Mouse (Mus musculus): Measurements from ENCODE around the gene 1600014C23Rik. TPM values are rescaled to one million over a fixed set of nuclear protein-coding genes. Genes with fewer than 3 reads are reported as not detected.
A peak's percentile ranks its signal among the peaks of the same experiment; 100 is the strongest.

The 1600014C23Rik gene
- total RNA-seq, 2 experiments from 2014 or later, result 1.3 TPM; not detected in 1

DNA sequence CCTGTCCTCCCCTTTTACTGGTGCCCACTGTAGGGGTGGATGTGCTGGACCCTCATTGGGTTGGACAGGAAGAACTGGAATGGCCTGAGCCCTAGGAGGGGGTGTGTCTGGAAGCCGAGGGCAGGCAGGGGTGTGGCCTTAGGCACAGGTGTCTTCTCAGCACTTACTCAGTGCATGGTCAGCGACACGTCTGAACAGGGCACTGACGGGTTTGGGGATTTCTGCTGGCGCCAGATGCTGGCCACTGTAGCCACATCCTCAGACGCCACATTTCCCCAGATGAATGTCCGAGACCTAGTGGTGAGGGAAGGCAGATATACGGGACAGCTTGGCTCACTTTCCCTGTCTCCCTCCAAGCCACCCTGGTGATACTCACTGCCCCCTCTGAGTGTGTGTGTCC lies 18.4 kb upstream of the 1600014C23Rik start:
- DNase-seq, result no peak

- DNase-seq, result no peak
These were observed 17.7 kb upstream of the 1600014C23Rik start for GRCm38 (mm10) chr17:45751359-45751758.

DNA sequence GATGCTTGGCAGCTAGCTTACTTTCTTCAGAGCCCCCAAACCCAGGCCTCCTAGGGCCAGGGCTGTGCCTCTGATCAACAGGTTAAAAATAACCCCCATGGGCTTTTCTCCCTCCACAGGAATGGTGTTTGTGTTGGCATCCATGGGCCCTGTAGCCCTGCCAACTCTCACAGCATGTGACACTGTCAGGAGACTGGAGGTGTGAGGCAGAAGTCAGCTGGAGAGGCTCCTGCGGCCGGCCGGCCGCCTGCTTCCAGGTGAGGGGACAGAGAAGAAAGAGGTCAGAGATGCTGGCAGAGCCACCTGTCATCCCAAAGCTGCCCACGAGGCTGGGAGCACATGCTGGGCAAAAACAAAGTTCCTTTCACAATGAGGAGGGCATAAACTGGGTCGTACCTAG lies 15.5 kb upstream of the 1600014C23Rik start:
- peak; percentile 87 for DNase-seq

GRCm38 (mm10) chr17:45747858-45748785 lies 14.5 kb upstream of the 1600014C23Rik start:
- peak; percentile 67 to 80 for DNase-seq

GRCm38 (mm10) chr17:45747293-45747692 lies 13.6 kb upstream of the 1600014C23Rik start:
- DNase-seq, result no peak

DNA sequence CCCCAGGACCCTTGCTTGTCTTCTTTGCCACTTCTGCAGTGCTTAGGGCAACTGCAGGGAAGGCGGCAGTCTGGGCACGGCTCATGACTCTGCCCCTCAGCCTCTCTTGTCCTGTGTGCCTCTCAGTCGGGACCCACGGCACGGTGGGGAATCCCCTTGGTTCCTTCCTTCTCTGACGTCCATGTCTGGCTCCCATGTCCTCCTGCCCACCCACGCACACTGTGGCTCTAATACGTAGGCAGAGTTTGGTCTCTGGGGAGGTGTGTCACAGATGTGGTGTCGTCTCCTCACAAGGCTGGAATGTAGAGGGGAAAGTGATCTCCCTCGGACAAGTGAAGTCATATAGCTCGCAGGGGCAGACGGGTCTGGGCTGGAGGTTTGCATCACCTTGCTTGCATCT lies 13.1 kb upstream of the 1600014C23Rik start:
- no peak for DNase-seq

GRCm38 (mm10) chr17:45745629-45746028 lies 12.0 kb upstream of the 1600014C23Rik start:
- DNase-seq, result no peak

GRCm38 (mm10) chr17:45742371-45743147 lies 8.9 kb upstream of the 1600014C23Rik start:
- DNase-seq, result peak; percentile 47 to 49

- no peak for DNase-seq
These were observed 3.5 kb upstream of the 1600014C23Rik start for GRCm38 (mm10) chr17:45737078-45737601.

DNA sequence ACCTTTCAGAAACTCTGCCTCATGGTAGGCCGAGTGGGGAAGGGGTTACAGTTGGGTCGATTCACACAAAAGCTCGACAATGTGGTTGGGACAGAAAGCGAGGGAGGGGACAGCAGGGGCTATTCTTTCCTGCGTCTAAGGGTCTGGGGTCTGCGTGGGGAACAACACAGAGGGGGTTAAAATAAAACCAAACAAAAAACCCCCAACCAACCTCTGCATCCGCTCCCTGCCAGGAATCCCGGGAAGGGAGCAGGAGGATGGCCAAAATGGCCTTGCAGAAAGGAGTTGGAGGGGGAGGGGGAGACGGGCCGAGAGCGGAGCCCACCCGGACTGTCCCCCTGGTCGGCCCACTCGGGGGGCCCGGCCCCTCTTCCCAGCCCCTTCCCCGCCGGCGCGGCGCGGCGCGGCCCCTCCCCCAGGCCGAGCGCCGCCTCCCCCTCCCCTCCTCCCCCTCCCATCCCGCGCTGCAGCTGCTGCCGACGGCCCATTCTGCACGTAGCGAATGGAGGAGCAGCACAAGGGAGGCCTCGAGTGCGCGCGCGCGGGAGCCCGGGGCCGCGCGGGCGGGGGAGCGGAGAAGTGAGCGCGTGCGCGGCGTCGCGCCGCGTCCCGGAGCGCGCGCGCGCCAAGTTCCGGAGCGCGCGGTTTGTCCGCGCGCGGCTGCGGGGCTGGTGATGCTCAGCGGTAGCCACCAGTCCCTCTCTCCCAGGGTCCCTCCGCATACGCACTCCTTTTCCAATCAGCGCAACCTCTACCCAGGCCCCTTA lies 2.9 kb upstream of the 1600014C23Rik start:
- peak; percentile 83 to 87 for DNase-seq

- peak; percentile 78 to 93 for DNase-seq
These were observed 2.0 kb upstream of the 1600014C23Rik start for GRCm38 (mm10) chr17:45735382-45736310.

DNA sequence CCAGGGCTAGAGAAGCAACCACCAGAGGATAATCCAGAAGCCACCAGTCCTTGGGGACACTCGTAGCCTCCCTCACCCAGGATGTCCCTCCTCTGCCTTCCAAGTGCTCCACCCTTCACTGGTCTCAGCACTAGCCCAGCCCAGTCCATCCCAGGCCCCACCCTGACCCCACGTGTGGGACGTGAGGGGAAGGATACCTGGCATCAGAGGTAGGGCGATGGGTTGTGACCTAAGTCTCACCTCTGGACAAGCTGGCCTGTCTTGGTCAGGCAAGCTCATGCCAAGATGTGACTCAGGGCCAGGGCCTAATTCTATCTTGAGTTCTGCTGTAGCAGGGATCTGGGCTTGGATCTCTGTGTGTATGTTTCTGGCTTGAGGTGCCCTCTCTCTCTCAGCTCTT lies 1.2 kb upstream of the 1600014C23Rik start:
- peak in 1 of 2 experiments; percentile 31 for DNase-seq

- DNase-seq, result peak in 1 of 2 experiments; percentile 20
These were observed 689 bp upstream of the 1600014C23Rik start for GRCm38 (mm10) chr17:45734333-45734732.

- DNase-seq, result peak in 1 of 2 experiments; percentile 11
These were observed 458 bp downstream of the 1600014C23Rik start for GRCm38 (mm10) chr17:45733038-45733734.

DNA sequence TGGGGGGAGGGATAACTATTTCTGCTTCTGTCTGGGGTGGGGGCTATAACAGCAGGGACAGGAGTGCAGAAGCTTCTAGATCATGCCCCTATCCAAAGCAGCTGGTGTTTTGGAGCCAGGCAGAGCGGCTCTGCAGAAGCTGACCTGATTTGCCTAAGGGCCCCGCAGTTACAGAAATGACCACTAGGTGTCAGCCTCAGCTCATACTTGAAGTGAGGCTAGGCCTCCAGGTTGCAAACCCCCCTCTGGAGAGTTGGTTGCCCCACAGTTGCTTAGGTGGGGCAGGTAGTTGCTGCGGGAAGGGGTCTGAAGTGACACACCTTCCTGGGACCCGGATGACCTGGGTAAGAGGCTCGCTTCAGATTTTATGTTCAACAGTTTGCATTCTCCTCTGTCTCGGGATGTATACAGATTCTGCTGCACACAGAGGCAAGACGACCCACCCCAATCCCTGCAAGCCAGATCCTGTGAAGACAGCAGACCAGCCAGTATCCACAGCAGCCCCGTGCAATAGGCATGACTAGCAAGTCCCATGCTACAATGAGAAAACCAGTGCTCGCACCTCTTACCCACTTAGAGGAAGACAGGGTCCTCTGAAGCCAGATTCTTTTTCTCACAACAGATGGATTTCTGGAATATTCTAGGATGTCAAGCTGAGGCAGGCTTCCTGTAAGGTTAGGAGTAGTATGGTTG lies 2.3 kb downstream of the 1600014C23Rik start:
- peak; percentile 82 to 94 for DNase-seq

DNA sequence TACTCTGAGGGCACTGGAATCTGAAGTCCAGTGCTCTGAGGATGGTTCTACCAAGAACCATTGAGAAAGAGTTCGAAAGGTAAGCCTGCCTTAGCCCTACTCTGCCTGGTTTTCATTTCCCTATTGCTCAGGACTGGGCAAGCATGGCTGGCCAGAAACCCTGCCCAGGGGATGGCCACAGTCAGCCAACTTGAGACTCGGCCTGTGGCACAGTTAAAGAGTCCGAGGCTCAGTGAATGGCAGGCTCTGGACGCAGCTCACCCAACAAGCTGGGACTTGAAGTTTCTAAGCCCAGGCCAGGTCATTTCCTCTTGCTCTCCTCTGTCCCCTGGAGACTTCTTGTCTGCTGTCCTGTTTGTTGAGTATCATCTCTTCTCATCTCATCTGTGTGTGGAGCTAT lies 2.9 kb downstream of the 1600014C23Rik start:
- DNase-seq, result no peak

- DNase-seq, result peak; percentile 54 to 60
These were observed 4.3 kb downstream of the 1600014C23Rik start for GRCm38 (mm10) chr17:45729387-45729786.

GRCm38 (mm10) chr17:45727983-45728723 lies 5.5 kb downstream of the 1600014C23Rik start:
- DNase-seq, result no peak

GRCm38 (mm10) chr17:45727481-45727880 lies 6.2 kb downstream of the 1600014C23Rik start:
- no peak for DNase-seq

Measured in heart, adult 18-20 months (tissue).